Mouse (Mus musculus) midbrain, embryonic 13.5 days (tissue): ENCODE data around the gene Bloc1s5. TPM values are rescaled to one million over a fixed set of nuclear protein-coding genes. Genes with fewer than 3 reads are reported as not detected.

Experiments
- ATAC-seq: fragments of 200-750 bp; cut with Nextera tagmentation; 2 replicates; pipeline ENCODE4 v1.8.0; 2017; ENCODE audit warnings: mild to moderate bottlenecking, moderate TSS enrichment, moderate library complexity
- H3K27ac ChIP-seq: fragments of 300-500 bp; sonication (generic); 2 replicates; pipeline ENCODE4 v1.5.1; 2015; ENCODE audit warnings: inconsistent platforms, mild to moderate bottlenecking, moderate library complexity
- H3K27me3 ChIP-seq: fragments of 300-500 bp; sonication (generic); 2 replicates; pipeline ENCODE4 v1.6.1; 2015; ENCODE audit warnings: mild to moderate bottlenecking, inconsistent platforms
- H3K36me3 ChIP-seq: fragments of 300-500 bp; sonication (generic); 2 replicates; pipeline ENCODE4 v1.6.1; 2015; ENCODE audit warnings: mild to moderate bottlenecking, inconsistent platforms
- H3K4me1 ChIP-seq: fragments of 300-500 bp; sonication (generic); replicated peaks from 2 replicates; pipeline ENCODE4 v1.6.1; 2015; ENCODE audit warnings: inconsistent platforms
- H3K4me2 ChIP-seq: fragments of 300-500 bp; sonication (generic); replicated peaks from 2 replicates; pipeline ENCODE4 v1.6.1; 2015; ENCODE audit warnings: moderate library complexity, mild to moderate bottlenecking, inconsistent platforms
- H3K4me3 ChIP-seq: fragments of 300-500 bp; sonication (generic); replicated peaks from 2 replicates; pipeline ENCODE4 v1.5.1; 2015; ENCODE audit warnings: mild to moderate bottlenecking, inconsistent platforms
- H3K9ac ChIP-seq: fragments of 300-500 bp; sonication (generic); replicated peaks from 2 replicates; pipeline ENCODE4 v1.6.1; 2015; ENCODE audit warnings: mild to moderate bottlenecking, inconsistent platforms
- H3K9me3 ChIP-seq: fragments of 300-500 bp; sonication (generic); 2 replicates; pipeline ENCODE4 v1.6.1; 2016; ENCODE audit warnings: mild to moderate bottlenecking, inconsistent platforms
- WGBS: fragments of 180-500 bp; shearing (Covaris S2); methylation state at CpG from one replicate; pipeline ENCODE4 v1.1.7; 2015; 5-methylcytosine and 5-hydroxymethylcytosine counted together
- polyA plus RNA-seq: library from polyadenylated mRNA; unstranded; fragments of >200 nt; fragmentation: Nextera tagmentation; extraction: Ambion mirVana; gene quantifications from 2 replicates; pipeline ENCODE4 v1.2.1, GENCODE M21; 2015

Gene Bloc1s5
- polyA plus RNA-seq, 1 experiment from 2014 or later, result 30.2 TPM

- 92% methylated on average over 5 of the region's 5 CpGs for WGBS
- ATAC-seq, result no peak
Observed at GRCm38 (mm10) chr13:38615656-38616055, 19.3 kb downstream of the Bloc1s5 start.

GRCm38 (mm10) chr13:38614298-38614697 lies 20.6 kb downstream of the Bloc1s5 start:
- no peaks in the 10 kb centered on the region for H3K27me3 ChIP-seq
- no peaks in the 10 kb centered on the region for H3K4me1 ChIP-seq
- no peak overlapping the region for H3K9ac ChIP-seq
- no peaks in the 10 kb centered on the region; the same call in 1 of the 2 replicates for H3K9me3 ChIP-seq
- peaks cover 45% of the 10 kb centered on the region for H3K36me3 ChIP-seq
- H3K4me2 ChIP-seq, result no peak overlapping the region
- WGBS, result 92% methylated on average over 5 of the region's 5 CpGs
- no peak for ATAC-seq
- H3K27ac ChIP-seq, result no peak overlapping the region
- no peak overlapping the region for H3K4me3 ChIP-seq

More at GRCm38 (mm10) chr13:38615656-38616055, 19.3 kb downstream of the Bloc1s5 start:
- H3K27me3 ChIP-seq, result no peaks in the 10 kb centered on the region
- H3K4me1 ChIP-seq, result no peaks in the 10 kb centered on the region
- no peak overlapping the region for H3K27ac ChIP-seq
- H3K9me3 ChIP-seq, result no peaks in the 10 kb centered on the region; the same call in 1 of the 2 replicates
- no peak overlapping the region for H3K4me3 ChIP-seq
- H3K9ac ChIP-seq, result no peak overlapping the region
- no peak overlapping the region for H3K4me2 ChIP-seq
- peaks cover 45% of the 10 kb centered on the region for H3K36me3 ChIP-seq

- Histone ChIP-seq H3K36me3 (peaks cover 42% of the 10 kb centered on the region), H3K4me2 (no peak overlapping the region), H3K9ac (no peak overlapping the region), H3K27ac (no peak overlapping the region), H3K9me3 (no peaks in the 10 kb centered on the region; the same call in 1 of the 2 replicates), H3K4me1 (no peaks in the 10 kb centered on the region), H3K4me3 (no peak overlapping the region), H3K27me3 (no peaks in the 10 kb centered on the region)
- ATAC-seq, result no peak
- WGBS, result 90% methylated on average over 8 of the region's 8 CpGs
Observed at GRCm38 (mm10) chr13:38613583-38613982, 21.3 kb downstream of the Bloc1s5 start.

GRCm38 (mm10) chr13:38612608-38613007 lies 22.3 kb downstream of the Bloc1s5 start:
- Histone ChIP-seq H3K4me3 (no peak overlapping the region), H3K36me3 (peaks cover 42% of the 10 kb centered on the region), H3K4me2 (no peak overlapping the region), H3K9me3 (no peaks in the 10 kb centered on the region; the same call in 1 of the 2 replicates), H3K27ac (no peak overlapping the region), H3K4me1 (no peaks in the 10 kb centered on the region), H3K27me3 (no peaks in the 10 kb centered on the region), H3K9ac (no peak overlapping the region)
- no peak for ATAC-seq
- WGBS, result 96% methylated on average over 9 of the region's 9 CpGs

GRCm38 (mm10) chr13:38612179-38612578 lies 22.7 kb downstream of the Bloc1s5 start:
- 97% methylated on average over 4 of the region's 4 CpGs for WGBS
- Histone ChIP-seq H3K4me3 (no peak overlapping the region), H3K27ac (no peak overlapping the region)

GRCm38 (mm10) chr13:38610336-38610735 lies 24.6 kb downstream of the Bloc1s5 start:
- H3K4me1 ChIP-seq, result no peaks in the 10 kb centered on the region
- no peak overlapping the region for H3K4me2 ChIP-seq
- no peak overlapping the region for H3K4me3 ChIP-seq
- H3K36me3 ChIP-seq, result peaks cover 36% of the 10 kb centered on the region
- ATAC-seq, result no peak
- H3K9ac ChIP-seq, result no peak overlapping the region
- no peaks in the 10 kb centered on the region for H3K27me3 ChIP-seq
- H3K27ac ChIP-seq, result no peak overlapping the region
- 90% methylated on average over 6 of the region's 6 CpGs for WGBS
- no peaks in the 10 kb centered on the region; the same call in 1 of the 2 replicates for H3K9me3 ChIP-seq

More at GRCm38 (mm10) chr13:38612179-38612578, 22.7 kb downstream of the Bloc1s5 start:
- Histone ChIP-seq H3K27me3 (no peaks in the 10 kb centered on the region), H3K36me3 (peaks cover 43% of the 10 kb centered on the region), H3K9ac (no peak overlapping the region), H3K4me2 (no peak overlapping the region), H3K9me3 (no peaks in the 10 kb centered on the region; the same call in 1 of the 2 replicates), H3K4me1 (no peaks in the 10 kb centered on the region)
- ATAC-seq, result no peak

- 91% methylated on average over 6 of the region's 6 CpGs for WGBS
- ATAC-seq, result no peak
- Histone ChIP-seq H3K9ac (no peak overlapping the region), H3K36me3 (peaks cover 24% of the 10 kb centered on the region), H3K27ac (no peak overlapping the region), H3K9me3 (no peaks in the 10 kb centered on the region), H3K27me3 (no peaks in the 10 kb centered on the region), H3K4me3 (no peak overlapping the region), H3K4me2 (no peak overlapping the region), H3K4me1 (no peaks in the 10 kb centered on the region)
Observed at GRCm38 (mm10) chr13:38607130-38607529, 27.8 kb downstream of the Bloc1s5 start.

- WGBS, result 88% methylated on average over 6 of the region's 6 CpGs
Observed at GRCm38 (mm10) chr13:38605353-38605752, 29.6 kb downstream of the Bloc1s5 start.

GRCm38 (mm10) chr13:38602966-38603365 lies 31.9 kb downstream of the Bloc1s5 start:
- no peaks in the 10 kb centered on the region for H3K4me1 ChIP-seq
- no peak overlapping the region for H3K27ac ChIP-seq
- H3K27me3 ChIP-seq, result no peaks in the 10 kb centered on the region
- no peak overlapping the region for H3K4me3 ChIP-seq
- peaks cover 29% of the 10 kb centered on the region for H3K36me3 ChIP-seq
- no peak for ATAC-seq
- no peak overlapping the region for H3K9ac ChIP-seq
- no peak overlapping the region for H3K4me2 ChIP-seq
- WGBS, result 92% methylated on average over 13 of the region's 13 CpGs
- no peaks in the 10 kb centered on the region for H3K9me3 ChIP-seq

More at GRCm38 (mm10) chr13:38605353-38605752, 29.6 kb downstream of the Bloc1s5 start:
- Histone ChIP-seq H3K36me3 (peaks cover 23% of the 10 kb centered on the region), H3K9me3 (no peaks in the 10 kb centered on the region), H3K9ac (no peak overlapping the region), H3K27me3 (no peaks in the 10 kb centered on the region), H3K27ac (no peak overlapping the region), H3K4me2 (no peak overlapping the region), H3K4me1 (no peaks in the 10 kb centered on the region), H3K4me3 (no peak overlapping the region)
- ATAC-seq, result no peak

GRCm38 (mm10) chr13:38602243-38602832 lies 32.6 kb downstream of the Bloc1s5 start:
- Histone ChIP-seq H3K9ac (no peak overlapping the region), H3K27ac (no peak overlapping the region), H3K27me3 (no peaks in the 10 kb centered on the region), H3K36me3 (peaks cover 29% of the 10 kb centered on the region), H3K4me3 (no peak overlapping the region), H3K4me1 (no peaks in the 10 kb centered on the region), H3K4me2 (no peak overlapping the region), H3K9me3 (no peaks in the 10 kb centered on the region)
- 83% methylated on average over 17 of the region's 17 CpGs for WGBS
- ATAC-seq, result no peak

- Histone ChIP-seq H3K27me3 (no peaks in the 10 kb centered on the region), H3K4me2 (no peak overlapping the region), H3K4me1 (no peaks in the 10 kb centered on the region), H3K4me3 (no peak overlapping the region), H3K27ac (no peak overlapping the region), H3K9me3 (no peaks in the 10 kb centered on the region), H3K36me3 (peaks cover 24% of the 10 kb centered on the region), H3K9ac (no peak overlapping the region)
- 91% methylated on average over 11 of the region's 11 CpGs for WGBS
- no peak for ATAC-seq
Observed at GRCm38 (mm10) chr13:38600811-38601210, 34.1 kb downstream of the Bloc1s5 start.

- Histone ChIP-seq H3K4me3 (no peak overlapping the region), H3K4me2 (no peak overlapping the region), H3K27ac (no peak overlapping the region), H3K9me3 (no peaks in the 10 kb centered on the region), H3K27me3 (no peaks in the 10 kb centered on the region), H3K9ac (no peak overlapping the region), H3K4me1 (no peaks in the 10 kb centered on the region), H3K36me3 (peaks cover 7% of the 10 kb centered on the region; the same call in 1 of the 2 replicates)
- WGBS, result 65% methylated on average over 3 of the region's 3 CpGs
- ATAC-seq, result no peak
Observed at GRCm38 (mm10) chr13:38597076-38597475, 37.8 kb downstream of the Bloc1s5 start.

GRCm38 (mm10) chr13:38596461-38596860 lies 38.4 kb downstream of the Bloc1s5 start:
- H3K4me1 ChIP-seq, result no peaks in the 10 kb centered on the region
- no peak for ATAC-seq
- 63% methylated on average over 4 of the region's 4 CpGs for WGBS
- H3K36me3 ChIP-seq, result 0 out of 2 replicates have a peak, but pooled peaks cover 6% of the 10 kb centered on the region
- H3K9ac ChIP-seq, result no peak overlapping the region
- H3K9me3 ChIP-seq, result no peaks in the 10 kb centered on the region
- H3K27me3 ChIP-seq, result no peaks in the 10 kb centered on the region
- H3K27ac ChIP-seq, result no peak overlapping the region
- no peak overlapping the region for H3K4me3 ChIP-seq
- no peak overlapping the region for H3K4me2 ChIP-seq
